Mouse (Mus musculus) liver, adult 2 months (tissue): ENCODE results near the gene Fgf2.

Source experiments
- CTCF ChIP-seq: fragments of 200-500 bp; IDR thresholded peaks from 2 replicates; pipeline ENCODE4 v1.5.1; 2011; ENCODE audit warnings: low read depth, low read length, control low read depth
- POLR2A ChIP-seq: fragments of 200-500 bp; IDR thresholded peaks from 2 replicates; pipeline ENCODE4 v1.6.1; 2011; ENCODE audit warnings: low read length, control low read depth; ENCODE audit not compliant: insufficient read depth; ENCODE audit errors: extremely low read depth

- TF ChIP-seq CTCF (no peak), POLR2A (no peak)
Measured at GRCm38 (mm10) chr3:37377926-37378325, 29.8 kb downstream of the Fgf2 start.
